Mouse (Mus musculus) liver, adult 2 months (tissue): ENCODE data around the gene Nol12.

Experiments used
- CTCF ChIP-seq: fragments of 200-500 bp; IDR thresholded peaks from 2 replicates; pipeline ENCODE4 v1.5.1; 2011; ENCODE audit warnings: low read depth, low read length, control low read depth
- POLR2A ChIP-seq: fragments of 200-500 bp; IDR thresholded peaks from 2 replicates; pipeline ENCODE4 v1.6.1; 2011; ENCODE audit warnings: low read length, control low read depth; ENCODE audit not compliant: insufficient read depth; ENCODE audit errors: extremely low read depth

DNA sequence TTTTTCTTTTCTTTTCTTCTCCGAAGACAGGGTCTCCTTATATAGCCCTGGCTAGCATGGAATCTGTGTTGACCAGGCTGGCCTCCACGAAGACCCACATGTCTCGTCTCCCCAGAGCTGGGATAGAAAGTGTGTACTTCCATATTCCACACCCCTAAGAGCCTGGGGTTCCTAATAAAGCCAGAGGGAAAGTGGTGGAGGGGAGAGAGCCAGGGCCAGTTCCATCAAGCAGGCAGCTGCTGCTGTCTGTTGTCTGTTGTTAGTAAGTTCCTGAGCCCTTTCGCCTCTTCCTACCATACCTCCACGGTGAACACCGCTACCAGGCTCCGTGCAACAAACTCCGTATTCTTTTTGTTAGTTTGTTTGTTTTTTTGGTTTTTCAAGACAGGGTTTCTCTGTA, 6.2 kb upstream of the Nol12 start:
- TF ChIP-seq CTCF, result no peak
- no peak for TF ChIP-seq POLR2A
